Mouse (Mus musculus): ENCODE data around the gene Efcab5.

DNA sequence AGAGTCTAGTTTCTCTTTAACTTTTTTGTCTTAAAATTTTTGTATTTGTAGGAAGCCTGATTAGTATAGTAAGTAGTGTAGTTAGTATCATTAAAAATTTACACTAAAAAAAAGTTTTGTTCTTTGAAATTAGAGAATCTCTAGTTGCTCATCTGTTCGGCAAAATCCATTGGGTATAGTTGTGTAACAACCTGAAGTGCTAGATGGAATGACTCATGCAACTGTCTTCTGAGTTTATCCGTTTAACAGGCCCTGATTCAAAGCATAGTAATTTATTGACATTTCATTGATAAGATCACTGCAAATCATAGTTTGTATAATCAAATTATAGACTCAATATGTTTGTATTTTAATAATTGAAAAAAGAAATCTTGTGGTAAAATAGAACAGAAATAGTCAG is 42.0 kb upstream of the Efcab5 start:
- TF ChIP-seq POLR2A (IDR thresholded peaks at IDR 0.05; ENCODE audit: borderline replicate concordance, control insufficient read depth, low read depth, low read length) (no peak), CTCF (IDR thresholded peaks at IDR 0.05; ENCODE audit: control insufficient read depth, insufficient read depth, low read length) (no peak)
